Mouse (Mus musculus): ENCODE data around the gene Nadk. TPM values are rescaled to one million over a fixed set of nuclear protein-coding genes. Genes with fewer than 3 reads are reported as not detected.

The Nadk gene
- total and polyA plus RNA-seq, 3 experiments: 162 to 204 (median 199) TPM

DNA sequence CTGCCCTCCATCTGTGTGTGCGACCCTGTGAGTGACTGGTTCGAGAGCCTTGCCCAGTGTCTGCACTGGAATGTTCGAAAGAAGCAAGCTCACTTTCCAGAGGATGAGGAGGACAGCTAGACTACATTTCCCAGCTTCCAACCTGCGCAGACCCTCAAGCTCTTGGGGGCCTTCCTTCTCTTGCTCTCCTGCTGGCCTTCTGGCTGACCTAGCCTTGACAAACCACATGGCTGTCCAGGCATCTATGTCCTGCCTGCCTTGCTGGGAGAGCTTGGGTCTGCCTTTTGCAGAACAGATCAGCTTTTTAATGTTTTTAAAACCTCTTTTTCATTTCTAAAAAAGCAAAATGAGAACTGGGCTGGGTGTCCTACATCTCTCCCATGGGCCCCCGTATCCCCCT is 27.2 kb downstream of the Nadk start:
- H3K36me3 ChIP-seq (replicated peaks in 1 of 2; ENCODE audit: control insufficient read depth in 1 of 2, insufficient read depth in 1 of 2, low read length in 1 of 2): peaks cover 58 to 77% of the 10 kb centered on the region in 2 experiments
- dilution Hi-C loops (cut with MboI; ENCODE audit: extremely low pct_ligation_motif_present, extremely low pct_unique_long_range_greater_than_20kb, low sequenced_read_pairs) (no loop called here), in situ Hi-C loops (cut with MboI; ENCODE audit: low pct_ligation_motif_present, low pct_unique_long_range_greater_than_20kb, low sequenced_read_pairs) (no loop called here)
- no peaks in the 10 kb centered on the region for H3K79me2 ChIP-seq (replicated peaks; ENCODE audit: control insufficient read depth, extremely low read depth, insufficient read depth, poor library complexity, severe bottlenecking)
- TF ChIP-seq USF2 (conservative IDR thresholded peaks at IDR 0.05; ENCODE audit: low read depth, low read length): no peak
- no peak for TF ChIP-seq E2F4 (IDR thresholded peaks at IDR 0.05; ENCODE audit: insufficient replicate concordance, low read depth, low read length)
- TF ChIP-seq CHD1 (IDR thresholded peaks at IDR 0.05; ENCODE audit: low read depth, low read length): no peak
- no peak for TF ChIP-seq JUN (IDR thresholded peaks at IDR 0.05; ENCODE audit: insufficient read depth, low read depth, low read length)
- no peak for TF ChIP-seq PAX5 (IDR thresholded peaks at IDR 0.05; ENCODE audit: low read length)
- no peak for TF ChIP-seq ETS1 (conservative IDR thresholded peaks at IDR 0.05; ENCODE audit: low read depth, low read length)
- TF ChIP-seq EP300 (IDR thresholded peaks at IDR 0.05; ENCODE audit: low read length): no peak
- no peak for TF ChIP-seq USF1 (IDR thresholded peaks at IDR 0.05; ENCODE audit: low read depth, low read length)
- TF ChIP-seq MEF2A (IDR thresholded peaks at IDR 0.05; ENCODE audit: borderline replicate concordance, low read depth, low read length): no peak
- no peak for TF ChIP-seq ZMIZ1 (IDR thresholded peaks at IDR 0.05; ENCODE audit: low read depth, low read length)
- no peak for TF ChIP-seq IRF4 (IDR thresholded peaks at IDR 0.05; ENCODE audit: low read depth, low read length)
- TF ChIP-seq GABPA (IDR thresholded peaks at IDR 0.05; ENCODE audit: insufficient replicate concordance, low read depth, low read length): no peak
- TF ChIP-seq MAFK (IDR thresholded peaks at IDR 0.05; ENCODE audit: insufficient replicate concordance, low read length): no peak
- TF ChIP-seq UBTF (IDR thresholded peaks at IDR 0.05; ENCODE audit: low read depth, low read length): no peak
- no peaks in the 10 kb centered on the region for H3K4me1 ChIP-seq (ENCODE audit: control insufficient read depth in 1 of 2, insufficient read depth in 2 of 2)
- no peaks in the 10 kb centered on the region for H3K27me3 ChIP-seq (replicated peaks)
- H3K9ac ChIP-seq (ENCODE audit: insufficient read depth, low read depth): no peak overlapping the region
- no peak overlapping the region for H3K27ac ChIP-seq (ENCODE audit: insufficient read depth, low read depth)
- no peak overlapping the region for H3K4me2 ChIP-seq (ENCODE audit: insufficient read depth, low read depth, poor library complexity, severe bottlenecking)
- no peaks in the 10 kb centered on the region for H3K9me3 ChIP-seq (replicated peaks; ENCODE audit: low read length)
- DNase-seq (ENCODE audit: extremely low read depth): no peak
- H3K4me3 ChIP-seq (replicated peaks in 1 of 3; ENCODE audit: low read depth in 2 of 3, low read length in 2 of 3, poor library complexity in 1 of 3): no peak overlapping the region

- Histone ChIP-seq H3K4me1 (ENCODE audit: control insufficient read depth in 1 of 2, insufficient read depth in 2 of 2) (peaks cover 0 to 7% of the 10 kb centered on the region in 2 experiments; a peak in 2 of 4 replicates), H3K27ac (ENCODE audit: insufficient read depth, low read depth) (no peak overlapping the region), H3K27me3 (replicated peaks) (no peaks in the 10 kb centered on the region), H3K4me3 (replicated peaks in 1 of 3; ENCODE audit: low read depth in 2 of 3, low read length in 2 of 3, poor library complexity in 1 of 3) (no peak overlapping the region), H3K36me3 (replicated peaks in 1 of 2; ENCODE audit: control insufficient read depth in 1 of 2, insufficient read depth in 1 of 2, low read length in 1 of 2) (peaks cover 42 to 59% of the 10 kb centered on the region in 2 experiments), H3K79me2 (replicated peaks; ENCODE audit: control insufficient read depth, extremely low read depth, insufficient read depth, poor library complexity, severe bottlenecking) (no peaks in the 10 kb centered on the region), H3K9ac (ENCODE audit: insufficient read depth, low read depth) (no peak overlapping the region), H3K4me2 (ENCODE audit: insufficient read depth, low read depth, poor library complexity, severe bottlenecking) (no peak overlapping the region), H3K9me3 (replicated peaks; ENCODE audit: low read length) (no peaks in the 10 kb centered on the region)
- in situ Hi-C loops (cut with MboI; ENCODE audit: low pct_ligation_motif_present, low pct_unique_long_range_greater_than_20kb, low sequenced_read_pairs): no loop called here
- TF ChIP-seq ELF1 (IDR thresholded peaks at IDR 0.05; ENCODE audit: low read depth, low read length): no peak
- no peak for TF ChIP-seq MYC (IDR thresholded peaks at IDR 0.05; ENCODE audit: low read depth, low read length)
- dilution Hi-C loops (cut with MboI; ENCODE audit: extremely low pct_ligation_motif_present, extremely low pct_unique_long_range_greater_than_20kb, low sequenced_read_pairs): no loop called here
- DNase-seq (ENCODE audit: extremely low read depth): no peak
These were observed 29.0 kb downstream of the Nadk start for GRCm38 (mm10) chr4:155591012-155591719.
